Mouse (Mus musculus): ENCODE results near the gene Sptbn1. TPM values are rescaled to one million over a fixed set of nuclear protein-coding genes. Genes with fewer than 3 reads are reported as not detected.

Sptbn1 gene
- polyA plus RNA-seq, 1 experiment from 2014 or later, result 129 TPM

- Histone ChIP-seq H3K27ac (ENCODE audit: low read depth) (no peak overlapping the region), H3K9ac (ENCODE audit: low read length) (no peak overlapping the region), H3K27me3 (replicated peaks; ENCODE audit: control insufficient read depth, insufficient read depth, low read length) (no peaks in the 10 kb centered on the region), H3K4me2 (ENCODE audit: low read length) (no peak overlapping the region), H3K36me3 (ENCODE audit: control insufficient read depth, insufficient read depth, low read length) (peaks cover 56% of the 10 kb centered on the region), H3K9me3 (ENCODE audit: control insufficient read depth, low read length) (no peaks in the 10 kb centered on the region), H3K4me3 (ENCODE audit: low read depth, low read length) (no peak overlapping the region), H3K4me1 (replicated peaks; ENCODE audit: control insufficient read depth, insufficient read depth, low read length) (peaks cover 14% of the 10 kb centered on the region)
- no peak for DNase-seq (ENCODE audit: low spot score)
- WGBS, result 83% methylated on average over 2 of the region's 2 CpGs
- ATAC-seq (replicated peaks; ENCODE audit: low FRiP score, low TSS enrichment, low read depth), result no peak
These were observed 112.1 kb downstream of the Sptbn1 start for GRCm38 (mm10) chr11:30155887-30156286.

DNA sequence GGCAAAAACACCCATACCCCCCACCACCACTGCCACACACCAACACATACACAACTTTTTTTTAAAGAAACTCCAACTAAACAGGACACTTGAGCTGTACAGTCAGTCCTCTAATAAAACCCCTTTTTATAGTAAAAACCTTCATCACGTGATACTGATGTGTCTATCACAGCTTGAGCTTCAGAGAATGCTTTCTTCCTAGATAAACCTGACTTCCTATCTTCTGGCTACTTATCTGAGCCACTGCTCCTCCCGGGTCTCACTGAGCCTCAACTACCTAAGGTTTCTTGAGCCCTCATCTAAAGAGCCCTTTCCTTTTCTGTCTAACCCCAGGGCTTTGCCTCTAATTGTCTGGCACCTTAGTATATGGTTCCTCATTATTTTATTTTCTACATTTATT lies 113.0 kb downstream of the Sptbn1 start:
- Histone ChIP-seq H3K4me3 (ENCODE audit: low read depth, low read length) (no peak overlapping the region), H3K27ac (ENCODE audit: low read depth) (no peak overlapping the region), H3K4me1 (replicated peaks; ENCODE audit: control insufficient read depth, insufficient read depth, low read length) (0 out of 2 replicates have a peak, but pooled peaks cover 8% of the 10 kb centered on the region), H3K27me3 (replicated peaks; ENCODE audit: control insufficient read depth, insufficient read depth, low read length) (no peaks in the 10 kb centered on the region), H3K9ac (ENCODE audit: low read length) (no peak overlapping the region), H3K4me2 (ENCODE audit: low read length) (no peak overlapping the region), H3K36me3 (ENCODE audit: control insufficient read depth, insufficient read depth, low read length) (peaks cover 64% of the 10 kb centered on the region), H3K9me3 (ENCODE audit: control insufficient read depth, low read length) (no peaks in the 10 kb centered on the region)
- DNase-seq (ENCODE audit: low spot score), result no peak
- ATAC-seq (replicated peaks; ENCODE audit: low FRiP score, low TSS enrichment, low read depth), result no peak
- 80% methylated on average over 2 of the region's 2 CpGs for WGBS

GRCm38 (mm10) chr11:30148888-30149287 lies 119.1 kb downstream of the Sptbn1 start:
- WGBS, result 89% methylated on average over 5 of the region's 5 CpGs

GRCm38 (mm10) chr11:30148378-30148777 lies 119.6 kb downstream of the Sptbn1 start:
- Histone ChIP-seq H3K4me1 (replicated peaks; ENCODE audit: control insufficient read depth, insufficient read depth, low read length) (no peaks in the 10 kb centered on the region), H3K27ac (ENCODE audit: low read depth) (no peak overlapping the region), H3K9me3 (ENCODE audit: control insufficient read depth, low read length) (no peaks in the 10 kb centered on the region), H3K4me2 (ENCODE audit: low read length) (no peak overlapping the region), H3K27me3 (replicated peaks; ENCODE audit: control insufficient read depth, insufficient read depth, low read length) (no peaks in the 10 kb centered on the region), H3K36me3 (ENCODE audit: control insufficient read depth, insufficient read depth, low read length) (peaks cover 97% of the 10 kb centered on the region), H3K9ac (ENCODE audit: low read length) (no peak overlapping the region), H3K4me3 (ENCODE audit: low read depth, low read length) (no peak overlapping the region)
- DNase-seq (ENCODE audit: low spot score) (no peak), ATAC-seq (replicated peaks; ENCODE audit: low FRiP score, low TSS enrichment, low read depth) (no peak)

More at GRCm38 (mm10) chr11:30148888-30149287, 119.1 kb downstream of the Sptbn1 start:
- H3K4me1 ChIP-seq (replicated peaks; ENCODE audit: control insufficient read depth, insufficient read depth, low read length), result no peaks in the 10 kb centered on the region
- no peak overlapping the region for H3K9ac ChIP-seq (ENCODE audit: low read length)
- ATAC-seq (replicated peaks; ENCODE audit: low FRiP score, low TSS enrichment, low read depth) (no peak), DNase-seq (ENCODE audit: low spot score) (no peak)
- H3K27ac ChIP-seq (ENCODE audit: low read depth), result no peak overlapping the region
- H3K36me3 ChIP-seq (ENCODE audit: control insufficient read depth, insufficient read depth, low read length), result peaks cover 97% of the 10 kb centered on the region
- no peaks in the 10 kb centered on the region for H3K27me3 ChIP-seq (replicated peaks; ENCODE audit: control insufficient read depth, insufficient read depth, low read length)
- no peaks in the 10 kb centered on the region for H3K9me3 ChIP-seq (ENCODE audit: control insufficient read depth, low read length)
- H3K4me3 ChIP-seq (ENCODE audit: low read depth, low read length), result no peak overlapping the region
- H3K4me2 ChIP-seq (ENCODE audit: low read length), result no peak overlapping the region

DNA sequence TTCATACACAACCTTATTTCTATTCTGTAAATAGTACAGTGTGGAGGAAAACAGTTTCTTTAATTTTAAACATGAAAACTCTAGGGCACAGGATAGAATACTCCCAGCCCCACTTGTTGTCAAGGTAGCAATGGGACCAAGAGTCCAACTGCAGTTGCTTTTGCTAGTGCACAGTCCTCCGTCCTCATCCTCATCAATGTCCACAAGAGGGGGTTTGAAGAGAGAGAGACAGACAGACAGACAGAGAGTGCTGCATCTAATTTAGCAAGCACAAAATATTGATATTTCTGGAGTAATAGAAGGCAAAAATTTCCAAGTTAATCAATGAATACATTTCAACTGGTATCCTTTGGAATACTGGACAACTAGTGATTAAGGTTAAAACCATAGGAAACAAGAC lies 120.1 kb downstream of the Sptbn1 start:
- 87% methylated on average over 1 of the region's 1 CpGs for WGBS
- no peak for ATAC-seq (replicated peaks; ENCODE audit: low FRiP score, low TSS enrichment, low read depth)

DNA sequence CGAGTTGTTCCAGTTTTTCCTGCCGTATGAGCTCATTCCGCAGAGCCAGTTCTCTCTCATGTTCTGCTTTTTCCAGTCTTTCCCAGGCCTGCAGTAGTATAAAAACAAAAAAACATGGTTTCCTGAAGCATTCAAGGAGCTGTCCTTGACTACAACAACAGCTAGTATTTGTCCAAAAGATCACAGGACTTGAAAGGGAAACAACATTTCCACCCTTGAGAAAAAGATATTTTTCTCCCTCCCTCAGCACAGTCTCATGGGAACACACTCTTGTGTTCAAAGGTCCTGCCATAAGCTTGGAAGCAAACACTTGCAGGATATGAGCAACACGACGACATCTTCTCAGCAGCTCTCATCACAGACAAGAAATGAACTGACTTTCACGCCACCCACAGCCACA lies 124.9 kb downstream of the Sptbn1 start:
- H3K4me3 ChIP-seq (ENCODE audit: low read depth, low read length), result no peak overlapping the region
- ATAC-seq (replicated peaks; ENCODE audit: low FRiP score, low TSS enrichment, low read depth) (no peak), DNase-seq (ENCODE audit: low spot score) (no peak)
- H3K9ac ChIP-seq (ENCODE audit: low read length), result no peak overlapping the region
- no peak overlapping the region for H3K4me2 ChIP-seq (ENCODE audit: low read length)
- no peaks in the 10 kb centered on the region for H3K9me3 ChIP-seq (ENCODE audit: control insufficient read depth, low read length)
- H3K4me1 ChIP-seq (replicated peaks; ENCODE audit: control insufficient read depth, insufficient read depth, low read length), result no peaks in the 10 kb centered on the region
- WGBS, result 85% methylated on average over 6 of the region's 6 CpGs
- H3K27ac ChIP-seq (ENCODE audit: low read depth), result no peak overlapping the region
- H3K27me3 ChIP-seq (replicated peaks; ENCODE audit: control insufficient read depth, insufficient read depth, low read length), result no peaks in the 10 kb centered on the region
- peaks cover 100% of the 10 kb centered on the region for H3K36me3 ChIP-seq (ENCODE audit: control insufficient read depth, insufficient read depth, low read length)

More for the DNA sequence above, 120.1 kb downstream of the Sptbn1 start:
- H3K36me3 ChIP-seq (ENCODE audit: control insufficient read depth, insufficient read depth, low read length), result peaks cover 97% of the 10 kb centered on the region
- no peaks in the 10 kb centered on the region for H3K9me3 ChIP-seq (ENCODE audit: control insufficient read depth, low read length)
- no peak overlapping the region for H3K27ac ChIP-seq (ENCODE audit: low read depth)
- H3K9ac ChIP-seq (ENCODE audit: low read length), result no peak overlapping the region
- no peak overlapping the region for H3K4me2 ChIP-seq (ENCODE audit: low read length)
- DNase-seq (ENCODE audit: low spot score), result no peak
- H3K4me3 ChIP-seq (ENCODE audit: low read depth, low read length), result no peak overlapping the region
- no peaks in the 10 kb centered on the region for H3K27me3 ChIP-seq (replicated peaks; ENCODE audit: control insufficient read depth, insufficient read depth, low read length)
- no peaks in the 10 kb centered on the region for H3K4me1 ChIP-seq (replicated peaks; ENCODE audit: control insufficient read depth, insufficient read depth, low read length)

DNA sequence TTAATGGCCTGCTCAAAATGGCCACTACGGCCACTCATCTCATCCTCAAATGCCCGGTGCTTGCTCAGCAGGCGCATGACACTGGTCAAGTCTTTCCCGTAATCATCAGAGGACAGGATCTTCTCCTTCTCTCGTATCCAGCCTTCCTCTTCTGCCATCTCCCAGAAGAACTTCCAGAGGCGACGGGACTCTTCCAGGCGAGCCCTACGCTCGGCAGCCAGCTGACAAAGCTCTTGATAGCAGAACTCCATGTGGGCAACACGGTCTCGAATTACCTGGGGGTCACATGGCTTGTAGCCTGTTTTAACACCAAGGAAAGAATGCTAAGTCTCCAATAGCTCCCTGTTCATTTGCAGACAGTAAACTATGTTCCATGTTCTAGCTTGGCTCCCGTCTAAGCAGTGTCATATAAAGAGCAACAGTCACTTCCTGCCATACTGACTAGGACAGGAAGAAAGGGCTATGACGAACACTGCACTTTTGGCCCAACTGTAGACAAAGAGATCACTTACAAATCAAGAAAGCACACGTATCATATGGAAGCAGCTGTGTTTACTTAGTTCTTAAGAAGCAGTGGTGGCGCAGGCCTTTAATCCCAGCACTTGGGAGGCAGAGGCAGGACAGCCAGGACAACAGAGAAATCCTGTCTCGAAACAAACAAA lies 128.7 kb downstream of the Sptbn1 start:
- no peak overlapping the region for H3K27ac ChIP-seq (ENCODE audit: low read depth)
- H3K9me3 ChIP-seq (ENCODE audit: control insufficient read depth, low read length), result no peaks in the 10 kb centered on the region
- ATAC-seq (replicated peaks; ENCODE audit: low FRiP score, low TSS enrichment, low read depth) (no peak), DNase-seq (ENCODE audit: low spot score) (no peak)
- H3K27me3 ChIP-seq (replicated peaks; ENCODE audit: control insufficient read depth, insufficient read depth, low read length), result no peaks in the 10 kb centered on the region
- H3K4me3 ChIP-seq (ENCODE audit: low read depth, low read length), result no peak overlapping the region
- H3K36me3 ChIP-seq (ENCODE audit: control insufficient read depth, insufficient read depth, low read length), result peaks cover 97% of the 10 kb centered on the region
- no peak overlapping the region for H3K9ac ChIP-seq (ENCODE audit: low read length)
- no peak overlapping the region for H3K4me2 ChIP-seq (ENCODE audit: low read length)
- 71% methylated on average over 17 of the region's 17 CpGs for WGBS
- no peaks in the 10 kb centered on the region for H3K4me1 ChIP-seq (replicated peaks; ENCODE audit: control insufficient read depth, insufficient read depth, low read length)

GRCm38 (mm10) chr11:30137081-30137480 lies 130.9 kb downstream of the Sptbn1 start:
- Histone ChIP-seq H3K4me3 (ENCODE audit: low read depth, low read length) (no peak overlapping the region), H3K4me2 (ENCODE audit: low read length) (no peak overlapping the region), H3K27ac (ENCODE audit: low read depth) (no peak overlapping the region), H3K27me3 (replicated peaks; ENCODE audit: control insufficient read depth, insufficient read depth, low read length) (no peaks in the 10 kb centered on the region), H3K9me3 (ENCODE audit: control insufficient read depth, low read length) (no peaks in the 10 kb centered on the region), H3K9ac (ENCODE audit: low read length) (no peak overlapping the region), H3K4me1 (replicated peaks; ENCODE audit: control insufficient read depth, insufficient read depth, low read length) (no peaks in the 10 kb centered on the region), H3K36me3 (ENCODE audit: control insufficient read depth, insufficient read depth, low read length) (peaks cover 94% of the 10 kb centered on the region)
- DNase-seq (ENCODE audit: low spot score), result no peak
- no peak for ATAC-seq (replicated peaks; ENCODE audit: low FRiP score, low TSS enrichment, low read depth)
- 85% methylated on average over 12 of the region's 12 CpGs for WGBS

DNA sequence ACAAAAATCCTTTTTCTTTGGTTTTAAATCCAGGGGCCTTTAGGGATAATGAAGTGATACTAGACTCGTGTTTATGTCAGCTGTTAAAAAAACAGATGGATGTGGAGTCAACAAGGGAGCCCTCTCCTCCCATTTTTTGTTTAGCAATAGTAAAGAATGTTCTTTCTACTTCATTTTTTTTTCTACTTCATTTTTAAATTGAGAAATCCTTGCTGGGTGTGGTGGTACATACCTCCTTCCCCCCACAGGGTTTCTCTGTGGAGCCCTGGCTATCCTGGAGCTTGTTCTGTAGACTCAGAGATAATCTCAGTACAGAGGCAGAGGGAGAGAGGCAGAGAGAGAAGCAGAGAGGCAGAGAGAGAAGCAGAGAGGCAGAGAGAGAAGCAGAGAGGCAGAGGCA lies 133.9 kb downstream of the Sptbn1 start:
- H3K36me3 ChIP-seq (ENCODE audit: control insufficient read depth, insufficient read depth, low read length), result peaks cover 94% of the 10 kb centered on the region
- H3K27me3 ChIP-seq (replicated peaks; ENCODE audit: control insufficient read depth, insufficient read depth, low read length), result no peaks in the 10 kb centered on the region
- DNase-seq (ENCODE audit: low spot score) (no peak), ATAC-seq (replicated peaks; ENCODE audit: low FRiP score, low TSS enrichment, low read depth) (no peak)
- H3K9ac ChIP-seq (ENCODE audit: low read length), result no peak overlapping the region
- H3K27ac ChIP-seq (ENCODE audit: low read depth), result no peak overlapping the region
- H3K4me3 ChIP-seq (ENCODE audit: low read depth, low read length), result no peak overlapping the region
- 74% methylated on average over 1 of the region's 1 CpGs for WGBS
- H3K4me2 ChIP-seq (ENCODE audit: low read length), result no peak overlapping the region
- no peaks in the 10 kb centered on the region for H3K4me1 ChIP-seq (replicated peaks; ENCODE audit: control insufficient read depth, insufficient read depth, low read length)
- no peaks in the 10 kb centered on the region for H3K9me3 ChIP-seq (ENCODE audit: control insufficient read depth, low read length)

All from intestine, embryonic 14.5 days (tissue).